Mouse (Mus musculus): Measurements from ENCODE around the gene Ypel2. TPM values are rescaled to one million over a fixed set of nuclear protein-coding genes. Genes with fewer than 3 reads are reported as not detected.
A peak's percentile ranks its signal among the peaks of the same experiment; 100 is the strongest.
"Not testable (repeated sequence)": the region's sequence is repeated elsewhere in the genome, so short reads cannot be mapped to it uniquely, and the experiment has no call there.

The Ypel2 gene
- 10 to 100 TPM in 1 of 2 experiments, 1 to 10 TPM in 1; 4.5 to 11.6 TPM for total RNA-seq (2021)
- long read RNA-seq, experiment 1, full-length matches to known transcripts: 4 of 15 reads
- long read RNA-seq, experiment 1, partial matches to known transcripts: 9 of 15 reads
- long read RNA-seq, experiment 1, other reads (novel, unspliced or antisense): 2 of 15 reads
- long read RNA-seq, experiment 2, full-length matches to known transcripts: 4 of 5 reads
- long read RNA-seq, experiment 2, partial matches to known transcripts: 0 of 5 reads
- long read RNA-seq, experiment 2, other reads (novel, unspliced or antisense): 1 of 5 reads

DNA sequence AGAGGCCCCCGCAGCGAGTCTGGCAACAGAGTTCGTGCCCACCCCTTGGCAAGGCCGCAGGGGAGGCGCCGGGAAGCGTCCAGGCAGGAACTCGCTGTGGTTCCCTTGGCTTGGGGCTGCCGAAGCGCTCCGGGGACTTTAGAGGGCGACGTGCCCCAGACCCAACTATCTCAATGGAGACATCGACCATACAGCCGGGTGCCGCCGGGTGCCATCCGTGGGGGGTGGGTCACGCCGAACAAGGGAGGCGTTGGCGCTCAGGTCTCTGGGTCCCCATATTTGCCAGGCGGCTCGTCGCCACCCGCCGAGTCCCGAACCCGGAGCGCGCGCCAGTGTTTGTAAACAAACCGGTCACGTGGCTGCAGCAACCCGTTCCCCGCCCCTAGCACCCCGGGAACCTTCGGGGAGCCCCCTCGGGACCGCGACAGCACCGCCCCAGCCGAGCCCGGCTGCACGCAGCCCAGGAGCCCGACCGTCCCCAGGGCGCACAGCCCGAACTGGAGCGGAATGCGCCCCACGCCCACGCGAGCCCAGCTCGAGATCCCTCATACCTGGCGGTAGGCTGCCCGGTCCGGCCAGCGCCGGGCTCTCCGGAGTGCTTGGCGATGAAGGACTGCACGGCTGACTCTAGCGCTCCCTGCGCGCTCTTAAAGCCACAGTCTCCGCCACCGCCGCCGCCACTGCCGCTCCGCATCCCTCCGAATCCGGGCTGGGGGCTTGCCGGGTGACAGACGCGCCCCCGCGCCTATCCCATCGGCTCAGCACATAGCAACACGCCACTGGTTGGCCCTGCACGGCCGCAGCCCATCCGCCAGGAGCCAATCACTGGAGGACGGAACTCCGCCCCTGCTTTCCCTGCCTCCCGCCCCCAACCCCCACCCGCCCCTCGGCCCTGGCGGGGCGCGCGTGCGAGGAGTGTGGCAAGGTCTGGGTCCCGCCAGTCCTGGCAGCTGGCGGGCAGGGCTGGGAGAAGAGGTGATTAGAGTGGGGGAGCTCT, at the start of gene Ypel2:
Gene Ypel2 (minus strand): TSS at position 667 of the 997 bp plus-strand sequence.
- peak within 1 kb of the TSS; percentile 98 for H3K27ac ChIP-seq
- no peak; the same call in 1 of the 2 replicates for TF ChIP-seq CTCF (IDR thresholded peaks at IDR 0.05)
- intact Hi-C loops (cut with DNase I): loop anchor here (5.0 to 10.0 kb wide), 2 partner anchors 76 to 99 kb away; no protein-coding TSS in a partner anchor
- peak; percentile 99 for DNase-seq
- peak within 1 kb of the TSS; percentile 97 for H3K4me3 ChIP-seq

GRCm38 (mm10) chr11:87043052-87043451, 49.5 kb upstream of the Ypel2 start:
- intact Hi-C loops (cut with DNase I): no loop called here
- H3K4me3 ChIP-seq: no peak overlapping the region
- H3K27ac ChIP-seq: no peak overlapping the region
- no peak for TF ChIP-seq CTCF (IDR thresholded peaks at IDR 0.05)
- no peak for DNase-seq

- H3K4me3 ChIP-seq: no peak overlapping the region
- no peak for DNase-seq
- no peak overlapping the region for H3K27ac ChIP-seq
- intact Hi-C loops (cut with DNase I): no loop called here
- no peak for TF ChIP-seq CTCF (IDR thresholded peaks at IDR 0.05)
These were observed 45.9 kb upstream of the Ypel2 start for GRCm38 (mm10) chr11:87039307-87039963.

DNA sequence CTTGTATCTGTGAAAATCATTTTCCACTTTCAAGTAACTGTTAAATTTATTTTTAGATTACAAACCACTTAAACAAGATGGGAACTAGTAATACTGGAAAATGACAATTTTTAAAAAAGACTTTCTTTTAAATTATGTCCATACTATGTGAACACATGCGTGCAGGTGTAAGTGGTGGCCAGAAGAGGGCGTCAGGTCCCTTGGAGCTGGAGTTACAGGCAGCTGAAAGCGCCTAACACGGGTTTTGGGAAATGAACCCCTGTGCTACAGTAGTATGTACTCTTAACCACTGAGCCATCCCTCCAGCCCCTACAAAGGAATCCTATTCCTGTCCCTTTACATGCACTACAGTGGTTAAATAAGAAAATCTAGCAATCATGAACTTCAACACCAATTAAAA, 42.7 kb upstream of the Ypel2 start:
- intact Hi-C loops (cut with DNase I): no loop called here
- DNase-seq: no peak
- Histone ChIP-seq H3K27ac (no peak overlapping the region), H3K4me3 (no peak overlapping the region)
- TF ChIP-seq CTCF (IDR thresholded peaks at IDR 0.05): peak; percentile 3; the same call in 1 of the 2 replicates

GRCm38 (mm10) chr11:87028212-87028611, 34.7 kb upstream of the Ypel2 start:
- intact Hi-C loops (cut with DNase I): no loop called here
- no peak overlapping the region for H3K27ac ChIP-seq
- no peak for TF ChIP-seq CTCF (IDR thresholded peaks at IDR 0.05)
- H3K4me3 ChIP-seq: no peak overlapping the region
- no peak for DNase-seq

- H3K4me3 ChIP-seq: no peak overlapping the region
- no peak for DNase-seq
- peak overlapping the region; percentile 71 for H3K27ac ChIP-seq
- intact Hi-C loops (cut with DNase I): no loop called here
- no peak for TF ChIP-seq CTCF (IDR thresholded peaks at IDR 0.05)
These were observed 32.8 kb upstream of the Ypel2 start for GRCm38 (mm10) chr11:87026096-87026875.

- intact Hi-C loops (cut with DNase I): no loop called here
- peak overlapping the region; percentile 71 for H3K27ac ChIP-seq
- H3K4me3 ChIP-seq: no peak overlapping the region
- no peak for DNase-seq
- no peak for TF ChIP-seq CTCF (IDR thresholded peaks at IDR 0.05)
These were observed 31.8 kb upstream of the Ypel2 start for GRCm38 (mm10) chr11:87025351-87025750.

GRCm38 (mm10) chr11:87023240-87023639, 29.7 kb upstream of the Ypel2 start:
- H3K4me3 ChIP-seq; intact Hi-C loops (cut with DNase I); DNase-seq; H3K27ac ChIP-seq: not testable (repeated sequence)

GRCm38 (mm10) chr11:87022765-87023164, 29.3 kb upstream of the Ypel2 start:
- H3K27ac ChIP-seq: no peak overlapping the region
- H3K4me3 ChIP-seq: no peak overlapping the region
- intact Hi-C loops (cut with DNase I): no loop called here
- no peak for DNase-seq
- no peak for TF ChIP-seq CTCF (IDR thresholded peaks at IDR 0.05)

DNA sequence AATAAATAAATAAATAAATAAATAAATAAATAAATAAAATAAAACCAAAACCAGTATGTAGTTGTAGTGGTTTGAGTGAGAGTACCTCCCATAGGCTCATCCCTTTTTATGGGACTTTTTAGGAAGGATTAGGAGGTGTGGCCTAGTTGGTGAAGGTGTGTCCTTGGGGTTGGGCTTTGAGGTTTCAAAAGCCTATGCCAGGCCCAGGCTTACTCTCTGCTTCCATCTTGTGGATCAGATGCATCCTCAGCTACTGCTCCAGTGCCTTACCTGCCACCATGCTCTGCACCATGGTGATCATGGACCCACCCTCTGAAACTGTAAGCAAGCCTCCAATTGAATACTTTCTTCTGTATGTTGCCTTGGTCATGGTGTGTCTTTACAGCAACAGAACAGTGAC, 28.0 kb upstream of the Ypel2 start:
- DNase-seq: no peak
- intact Hi-C loops (cut with DNase I): no loop called here
- H3K4me3 ChIP-seq: no peak overlapping the region
- no peak for TF ChIP-seq CTCF (IDR thresholded peaks at IDR 0.05)
- H3K27ac ChIP-seq: no peak overlapping the region

GRCm38 (mm10) chr11:87020449-87020848, 26.9 kb upstream of the Ypel2 start:
- Histone ChIP-seq H3K27ac (no peak overlapping the region), H3K4me3 (no peak overlapping the region)
- intact Hi-C loops (cut with DNase I): no loop called here
- no peak for TF ChIP-seq CTCF (IDR thresholded peaks at IDR 0.05)
- no peak for DNase-seq

DNA sequence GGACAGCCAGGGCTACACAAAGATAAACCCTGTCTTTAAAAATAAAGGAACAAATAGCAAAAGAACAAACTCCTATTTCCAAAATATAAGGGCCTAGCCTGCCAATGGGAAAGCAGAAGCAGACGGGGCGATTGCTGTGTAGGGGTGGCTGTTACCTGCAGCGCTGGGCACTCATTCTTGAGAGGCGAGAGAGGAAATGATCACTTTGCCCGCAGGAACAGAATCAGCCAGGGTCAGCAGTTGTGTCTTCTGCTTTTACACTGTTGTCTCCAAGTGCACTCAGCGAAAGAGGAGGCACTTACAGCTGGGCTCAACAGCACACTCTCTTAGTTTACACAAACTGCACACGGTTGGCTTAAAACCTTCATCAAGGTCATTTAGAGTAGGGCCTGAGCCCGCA, 25.9 kb upstream of the Ypel2 start:
- no peak for TF ChIP-seq CTCF (IDR thresholded peaks at IDR 0.05)
- intact Hi-C loops (cut with DNase I): loop anchor here (10.0 kb wide), 1 partner anchor 335 kb away; the partner anchor contains the start of genes Ptrh2 and Vmp1
- Histone ChIP-seq H3K4me3 (no peak overlapping the region), H3K27ac (no peak overlapping the region)
- no peak for DNase-seq

Data from gastrocnemius, adult 2 months (tissue).